Mouse (Mus musculus) limb, embryonic 13.5 days (tissue): ENCODE measurements around the gene Sphk1. TPM values are rescaled to one million over a fixed set of nuclear protein-coding genes. Genes with fewer than 3 reads are reported as not detected.

Experiments
- ATAC-seq: fragments of 200-750 bp; cut with Nextera tagmentation; 2 replicates; pipeline ENCODE4 v1.8.0; 2017; ENCODE audit warnings: low read depth, moderate number of reproducible peaks, moderate TSS enrichment; ENCODE audit not compliant: low FRiP score
- H3K27ac ChIP-seq: fragments of 300-500 bp; sonication (generic); 2 replicates; pipeline ENCODE4 v1.5.1; 2015; ENCODE audit warnings: inconsistent platforms, mild to moderate bottlenecking, moderate library complexity
- H3K27me3 ChIP-seq: fragments of 300-500 bp; sonication (generic); 2 replicates; pipeline ENCODE4 v1.6.1; 2015; ENCODE audit warnings: mild to moderate bottlenecking, inconsistent platforms
- H3K36me3 ChIP-seq: fragments of 300-500 bp; sonication (generic); 2 replicates; pipeline ENCODE4 v1.6.1; 2015; ENCODE audit warnings: inconsistent platforms, mild to moderate bottlenecking, moderate library complexity
- H3K4me1 ChIP-seq: fragments of 300-500 bp; sonication (generic); 2 replicates; pipeline ENCODE4 v1.6.1; 2015; ENCODE audit warnings: inconsistent platforms
- H3K4me2 ChIP-seq: fragments of 300-500 bp; sonication (generic); replicated peaks from 2 replicates; pipeline ENCODE4 v1.6.1; 2015; ENCODE audit warnings: inconsistent platforms, mild to moderate bottlenecking, moderate library complexity
- H3K4me3 ChIP-seq: fragments of 300-500 bp; sonication (generic); 2 replicates; pipeline ENCODE4 v1.5.1; 2015; ENCODE audit warnings: moderate library complexity, mild to moderate bottlenecking, inconsistent platforms
- H3K9ac ChIP-seq: fragments of 300-500 bp; sonication (generic); 2 replicates; pipeline ENCODE4 v1.6.1; 2015; ENCODE audit warnings: mild to moderate bottlenecking, inconsistent platforms
- H3K9me3 ChIP-seq: fragments of 300-500 bp; sonication (generic); 2 replicates; pipeline ENCODE4 v1.6.1; 2016; ENCODE audit warnings: inconsistent platforms
- WGBS: fragments of 180-500 bp; shearing (Covaris S2); methylation state at CpG from one replicate; pipeline ENCODE4 v1.1.7; 2015; 5-methylcytosine and 5-hydroxymethylcytosine counted together
- polyA plus RNA-seq: library from polyadenylated mRNA; unstranded; fragments of >200 nt; fragmentation: Nextera tagmentation; extraction: Ambion mirVana; gene quantifications from 2 replicates; pipeline ENCODE4 v1.2.1, GENCODE M21; 2015

Sphk1 gene
- polyA plus RNA-seq, 1 experiment from 2014 or later, result 2.3 TPM

- Histone ChIP-seq H3K27ac (no peak overlapping the region), H3K4me3 (peak overlapping the region; percentile 59), H3K9me3 (no peaks in the 10 kb centered on the region), H3K4me2 (peak overlapping the region; percentile 99), H3K4me1 (peaks cover 43% of the 10 kb centered on the region), H3K9ac (peak overlapping the region; percentile 67), H3K27me3 (peaks cover 65% of the 10 kb centered on the region), H3K36me3 (peaks cover 3% of the 10 kb centered on the region)
- ATAC-seq, result 0 out of 2 replicates have a peak, but pooled peaks have one; percentile 20
- under 1% methylated on average over 30 of the region's 30 CpGs for WGBS
Observed at GRCm38 (mm10) chr11:116532262-116532809, 1.6 kb downstream of the Sphk1 start.

- Histone ChIP-seq H3K4me1 (peaks cover 43% of the 10 kb centered on the region), H3K36me3 (peaks cover 5% of the 10 kb centered on the region), H3K27me3 (peaks cover 65% of the 10 kb centered on the region), H3K4me2 (peak overlapping the region; percentile 99), H3K4me3 (peak overlapping the region; percentile 59), H3K9me3 (no peaks in the 10 kb centered on the region), H3K9ac (peak overlapping the region; percentile 67), H3K27ac (no peak overlapping the region)
- under 1% methylated on average over 50 of the region's 50 CpGs for WGBS
- peak; percentile 51 for ATAC-seq
Observed at GRCm38 (mm10) chr11:116532810-116533338, 2.1 kb downstream of the Sphk1 start.

GRCm38 (mm10) chr11:116533341-116534153, 2.8 kb downstream of the Sphk1 start:
- Histone ChIP-seq H3K27me3 (peaks cover 65% of the 10 kb centered on the region), H3K9ac (peak overlapping the region; percentile 67), H3K36me3 (peaks cover 12% of the 10 kb centered on the region), H3K4me1 (peaks cover 43% of the 10 kb centered on the region), H3K4me2 (peak overlapping the region; percentile 99), H3K27ac (no peak overlapping the region), H3K4me3 (peak overlapping the region; percentile 59), H3K9me3 (no peaks in the 10 kb centered on the region)
- under 1% methylated on average over 63 of the region's 63 CpGs for WGBS
- ATAC-seq, result peak; percentile 20; the same call in 1 of the 2 replicates

- peak overlapping the region; percentile 59 for H3K4me3 ChIP-seq
- WGBS, result 20% methylated on average over 20 of the region's 20 CpGs
- peak overlapping the region; percentile 99 for H3K4me2 ChIP-seq
- peaks cover 43% of the 10 kb centered on the region for H3K4me1 ChIP-seq
- ATAC-seq, result peak; percentile 48
- peaks cover 65% of the 10 kb centered on the region for H3K27me3 ChIP-seq
- H3K36me3 ChIP-seq, result peaks cover 19% of the 10 kb centered on the region
- H3K9ac ChIP-seq, result peak overlapping the region; percentile 67
- no peak overlapping the region for H3K27ac ChIP-seq
- H3K9me3 ChIP-seq, result no peaks in the 10 kb centered on the region
Observed at GRCm38 (mm10) chr11:116534154-116534865, 3.6 kb downstream of the Sphk1 start.

GRCm38 (mm10) chr11:116536685-116537084, 6.0 kb downstream of the Sphk1 start:
- Histone ChIP-seq H3K9me3 (no peaks in the 10 kb centered on the region), H3K4me2 (no peak overlapping the region), H3K4me3 (no peak overlapping the region), H3K4me1 (peaks cover 25% of the 10 kb centered on the region), H3K9ac (no peak overlapping the region), H3K27me3 (peaks cover 42% of the 10 kb centered on the region), H3K27ac (no peak overlapping the region), H3K36me3 (peaks cover 43% of the 10 kb centered on the region)
- WGBS, result 90% methylated on average over 7 of the region's 7 CpGs
- ATAC-seq, result no peak

- peaks cover 18% of the 10 kb centered on the region for H3K4me1 ChIP-seq
- H3K4me3 ChIP-seq, result no peak overlapping the region
- H3K27ac ChIP-seq, result no peak overlapping the region
- H3K36me3 ChIP-seq, result peaks cover 50% of the 10 kb centered on the region
- no peak for ATAC-seq
- H3K9ac ChIP-seq, result no peak overlapping the region
- H3K4me2 ChIP-seq, result no peak overlapping the region
- H3K9me3 ChIP-seq, result no peaks in the 10 kb centered on the region
- H3K27me3 ChIP-seq, result peaks cover 35% of the 10 kb centered on the region
- 81% methylated on average over 5 of the region's 5 CpGs for WGBS
Observed at GRCm38 (mm10) chr11:116537388-116537787, 6.7 kb downstream of the Sphk1 start.

GRCm38 (mm10) chr11:116538142-116538735, 7.5 kb downstream of the Sphk1 start:
- 77% methylated on average over 12 of the region's 12 CpGs for WGBS
- ATAC-seq, result no peak
- Histone ChIP-seq H3K4me3 (no peak overlapping the region), H3K27ac (no peak overlapping the region), H3K4me1 (peaks cover 10% of the 10 kb centered on the region), H3K9me3 (no peaks in the 10 kb centered on the region), H3K4me2 (no peak overlapping the region), H3K9ac (no peak overlapping the region), H3K27me3 (peaks cover 26% of the 10 kb centered on the region), H3K36me3 (peaks cover 59% of the 10 kb centered on the region)

- Histone ChIP-seq H3K4me2 (no peak overlapping the region), H3K4me3 (no peak overlapping the region), H3K9me3 (no peaks in the 10 kb centered on the region), H3K36me3 (peaks cover 88% of the 10 kb centered on the region), H3K4me1 (no peaks in the 10 kb centered on the region), H3K27me3 (no peaks in the 10 kb centered on the region), H3K27ac (no peak overlapping the region), H3K9ac (no peak overlapping the region)
- no peak for ATAC-seq
- WGBS, result 95% methylated on average over 11 of the region's 11 CpGs
Observed at GRCm38 (mm10) chr11:116541183-116541582, 10.5 kb downstream of the Sphk1 start.

- no peaks in the 10 kb centered on the region for H3K9me3 ChIP-seq
- no peak for ATAC-seq
- peaks cover 100% of the 10 kb centered on the region for H3K36me3 ChIP-seq
- no peaks in the 10 kb centered on the region for H3K27me3 ChIP-seq
- H3K4me3 ChIP-seq, result no peak overlapping the region
- WGBS, result 86% methylated on average over 4 of the region's 4 CpGs
- no peak overlapping the region for H3K27ac ChIP-seq
- H3K9ac ChIP-seq, result no peak overlapping the region
- no peak overlapping the region for H3K4me2 ChIP-seq
- no peaks in the 10 kb centered on the region for H3K4me1 ChIP-seq
Observed at GRCm38 (mm10) chr11:116543110-116543509, 12.4 kb downstream of the Sphk1 start.

GRCm38 (mm10) chr11:116547296-116548060, 16.8 kb downstream of the Sphk1 start:
- Histone ChIP-seq H3K4me2 (no peak overlapping the region), H3K9ac (no peak overlapping the region), H3K9me3 (no peaks in the 10 kb centered on the region), H3K36me3 (peaks cover 63% of the 10 kb centered on the region), H3K27me3 (no peaks in the 10 kb centered on the region), H3K4me3 (no peak overlapping the region), H3K4me1 (peaks cover 25% of the 10 kb centered on the region), H3K27ac (no peak overlapping the region)
- no peak for ATAC-seq
- 91% methylated on average over 17 of the region's 17 CpGs for WGBS

GRCm38 (mm10) chr11:116548780-116549179, 18.1 kb downstream of the Sphk1 start:
- no peak overlapping the region for H3K4me3 ChIP-seq
- no peak overlapping the region for H3K27ac ChIP-seq
- 94% methylated on average over 9 of the region's 9 CpGs for WGBS
- no peaks in the 10 kb centered on the region for H3K27me3 ChIP-seq
- no peak overlapping the region for H3K9ac ChIP-seq
- no peak for ATAC-seq
- no peaks in the 10 kb centered on the region for H3K9me3 ChIP-seq
- peaks cover 53% of the 10 kb centered on the region for H3K36me3 ChIP-seq
- peaks cover 29% of the 10 kb centered on the region for H3K4me1 ChIP-seq
- H3K4me2 ChIP-seq, result no peak overlapping the region
